Mouse (Mus musculus) intestine, postnatal 0 days (tissue): Measurements from ENCODE around the gene Ensa. TPM values are rescaled to one million over a fixed set of nuclear protein-coding genes. Genes with fewer than 3 reads are reported as not detected.

Experiments
- ATAC-seq: fragments of 200-750 bp; cut with Nextera tagmentation; 2 replicates; pipeline ENCODE4 v1.8.0; 2017; ENCODE audit warnings: mild to moderate bottlenecking, moderate TSS enrichment, moderate library complexity
- H3K27ac ChIP-seq: fragments of 300-500 bp; sonication (generic); 2 replicates; pipeline ENCODE4 v1.5.1; 2014; ENCODE audit warnings: mild to moderate bottlenecking, low read depth, low read length, moderate library complexity
- H3K27me3 ChIP-seq: fragments of 300-500 bp; sonication (generic); replicated peaks from 2 replicates; pipeline ENCODE4 v1.6.1; 2014; ENCODE audit warnings: low read length, mixed read lengths; ENCODE audit not compliant: control insufficient read depth, insufficient read depth
- H3K36me3 ChIP-seq: fragments of 300-500 bp; sonication (generic); 2 replicates; pipeline ENCODE4 v1.6.1; 2014; ENCODE audit warnings: mild to moderate bottlenecking, moderate library complexity; ENCODE audit not compliant: control insufficient read depth, insufficient read depth
- H3K4me1 ChIP-seq: fragments of 300-500 bp; sonication (generic); replicated peaks from 2 replicates; pipeline ENCODE4 v1.6.1; 2014; ENCODE audit warnings: antibody characterized with exemption, low read length, mixed read lengths; ENCODE audit not compliant: control insufficient read depth, insufficient read depth
- H3K4me2 ChIP-seq: fragments of 300-500 bp; sonication (generic); replicated peaks from 2 replicates; pipeline ENCODE4 v1.6.1; 2014; ENCODE audit warnings: low read depth, mild to moderate bottlenecking, moderate library complexity
- H3K4me3 ChIP-seq: fragments of 300-500 bp; sonication (generic); 2 replicates; pipeline ENCODE4 v1.5.1; 2014; ENCODE audit warnings: low read depth, low read length
- H3K9ac ChIP-seq: fragments of 300-500 bp; sonication (generic); 2 replicates; pipeline ENCODE4 v1.6.1; 2014; ENCODE audit warnings: mild to moderate bottlenecking, low read depth, low read length
- H3K9me3 ChIP-seq: fragments of 300-500 bp; sonication (generic); 2 replicates; pipeline ENCODE4 v1.6.1; 2016; ENCODE audit warnings: mixed run types; ENCODE audit not compliant: control insufficient read depth
- CTCF ChIP-seq: sonication (generic); IDR thresholded peaks from 2 replicates; pipeline ENCODE4 v1.5.1; 2016; ENCODE audit warnings: low read depth, mild to moderate bottlenecking, control low read depth, antibody characterized with exemption, moderate library complexity
- WGBS: fragments of 180-500 bp; shearing (Covaris S2); extraction: QIAGEN DNeasy Blood & Tissue Kit; methylation state at CpG from one replicate; pipeline ENCODE4 v1.1.7; 2014; 5-methylcytosine and 5-hydroxymethylcytosine counted together
- polyA plus RNA-seq: library from polyadenylated mRNA; unstranded; fragments of >200 nt; fragmentation: Nextera tagmentation; extraction: Ambion mirVana; gene quantifications from 2 replicates; pipeline ENCODE4 v1.2.1, GENCODE M21; 2015

Gene Ensa
- polyA plus RNA-seq, 1 experiment from 2014 or later, result 44.0 TPM

GRCm38 (mm10) chr3:95627763-95628162, 3.0 kb downstream of the Ensa start:
- H3K36me3 ChIP-seq, result peaks cover 56% of the 10 kb centered on the region
- 84% methylated on average over 5 of the region's 5 CpGs for WGBS
- no peaks in the 10 kb centered on the region for H3K9me3 ChIP-seq
- H3K4me2 ChIP-seq, result no peak overlapping the region
- H3K27me3 ChIP-seq, result no peaks in the 10 kb centered on the region
- no peak overlapping the region for H3K27ac ChIP-seq
- H3K4me1 ChIP-seq, result no peaks in the 10 kb centered on the region
- ATAC-seq, result no peak
- H3K4me3 ChIP-seq, result no peak overlapping the region
- H3K9ac ChIP-seq, result no peak overlapping the region
- no peak for TF ChIP-seq CTCF

- H3K27me3 ChIP-seq, result no peaks in the 10 kb centered on the region
- no peak for ATAC-seq
- no peak overlapping the region for H3K9ac ChIP-seq
- no peak for TF ChIP-seq CTCF
- no peaks in the 10 kb centered on the region for H3K9me3 ChIP-seq
- WGBS, result 72% methylated on average over 4 of the region's 4 CpGs
- H3K4me2 ChIP-seq, result no peak overlapping the region
- H3K4me3 ChIP-seq, result no peak overlapping the region
- no peak overlapping the region for H3K27ac ChIP-seq
- peaks cover 71% of the 10 kb centered on the region for H3K36me3 ChIP-seq
- no peaks in the 10 kb centered on the region for H3K4me1 ChIP-seq
Observed at GRCm38 (mm10) chr3:95629755-95630154, 5.0 kb downstream of the Ensa start.

GRCm38 (mm10) chr3:95630856-95631255, 6.1 kb downstream of the Ensa start:
- no peaks in the 10 kb centered on the region for H3K4me1 ChIP-seq
- peaks cover 79% of the 10 kb centered on the region for H3K36me3 ChIP-seq
- no peaks in the 10 kb centered on the region for H3K27me3 ChIP-seq
- no peak overlapping the region for H3K4me2 ChIP-seq
- no peak overlapping the region for H3K9ac ChIP-seq
- H3K4me3 ChIP-seq, result no peak overlapping the region
- no peak for TF ChIP-seq CTCF
- 71% methylated on average over 3 of the region's 3 CpGs for WGBS
- H3K9me3 ChIP-seq, result no peaks in the 10 kb centered on the region
- no peak overlapping the region for H3K27ac ChIP-seq
- ATAC-seq, result no peak

GRCm38 (mm10) chr3:95631304-95631703, 6.5 kb downstream of the Ensa start:
- no peaks in the 10 kb centered on the region for H3K27me3 ChIP-seq
- no peak overlapping the region for H3K9ac ChIP-seq
- H3K4me2 ChIP-seq, result no peak overlapping the region
- no peaks in the 10 kb centered on the region for H3K9me3 ChIP-seq
- H3K27ac ChIP-seq, result no peak overlapping the region
- H3K36me3 ChIP-seq, result peaks cover 79% of the 10 kb centered on the region
- no peak for TF ChIP-seq CTCF
- no peaks in the 10 kb centered on the region; the same call in 1 of the 2 replicates for H3K4me1 ChIP-seq
- H3K4me3 ChIP-seq, result no peak overlapping the region
- 68% methylated on average over 6 of the region's 6 CpGs for WGBS
- ATAC-seq, result no peak

- TF ChIP-seq CTCF, result peak; percentile 80
- H3K36me3 ChIP-seq, result peaks cover 74% of the 10 kb centered on the region
- WGBS, result 68% methylated on average over 12 of the region's 12 CpGs
- no peak overlapping the region for H3K9ac ChIP-seq
- H3K27me3 ChIP-seq, result no peaks in the 10 kb centered on the region
- ATAC-seq, result no peak; the same call in 1 of the 2 replicates
- H3K9me3 ChIP-seq, result no peaks in the 10 kb centered on the region
- no peak overlapping the region; the same call in 1 of the 2 replicates for H3K27ac ChIP-seq
- no peak overlapping the region for H3K4me3 ChIP-seq
- H3K4me1 ChIP-seq, result no peaks in the 10 kb centered on the region; the same call in 1 of the 2 replicates
- H3K4me2 ChIP-seq, result no peak overlapping the region
Observed at GRCm38 (mm10) chr3:95632648-95633588, 8.1 kb downstream of the Ensa start.

GRCm38 (mm10) chr3:95635636-95636035, 10.8 kb downstream of the Ensa start:
- Histone ChIP-seq H3K4me3 (no peak overlapping the region), H3K4me2 (no peak overlapping the region), H3K36me3 (peaks cover 50% of the 10 kb centered on the region), H3K9me3 (no peaks in the 10 kb centered on the region), H3K27ac (0 out of 2 replicates have a peak overlapping the region, but pooled peaks have one; percentile 0), H3K27me3 (no peaks in the 10 kb centered on the region), H3K4me1 (no peaks in the 10 kb centered on the region; the same call in 1 of the 2 replicates), H3K9ac (no peak overlapping the region)
- no peak for ATAC-seq
- WGBS, result 56% methylated on average over 4 of the region's 4 CpGs
- TF ChIP-seq CTCF, result no peak
